Mouse (Mus musculus) neural tube, embryonic 15.5 days (tissue): ENCODE data around the gene Nckipsd. TPM values are rescaled to one million over a fixed set of nuclear protein-coding genes. Genes with fewer than 3 reads are reported as not detected.

ENCODE experiments used
- ATAC-seq: fragments of 200-750 bp; cut with Nextera tagmentation; 2 replicates; pipeline ENCODE4 v1.8.0; 2017; ENCODE audit warnings: mild to moderate bottlenecking, moderate TSS enrichment, moderate library complexity; ENCODE audit not compliant: low FRiP score
- H3K27ac ChIP-seq: fragments of 300-500 bp; sonication (generic); replicated peaks from 2 replicates; pipeline ENCODE4 v1.5.1; 2015; ENCODE audit warnings: mild to moderate bottlenecking, inconsistent platforms
- H3K27me3 ChIP-seq: fragments of 300-500 bp; sonication (generic); replicated peaks from 2 replicates; pipeline ENCODE4 v1.6.1; 2015; ENCODE audit warnings: inconsistent platforms
- H3K36me3 ChIP-seq: fragments of 300-500 bp; sonication (generic); 2 replicates; pipeline ENCODE4 v1.6.1; 2015; ENCODE audit warnings: inconsistent platforms
- H3K4me1 ChIP-seq: fragments of 300-500 bp; sonication (generic); 2 replicates; pipeline ENCODE4 v1.6.1; 2015; ENCODE audit warnings: inconsistent platforms
- H3K4me2 ChIP-seq: fragments of 300-500 bp; sonication (generic); 2 replicates; pipeline ENCODE4 v1.6.1; 2015; ENCODE audit warnings: inconsistent platforms, mild to moderate bottlenecking, moderate library complexity
- H3K4me3 ChIP-seq: fragments of 300-500 bp; sonication (generic); replicated peaks from 2 replicates; pipeline ENCODE4 v1.5.1; 2015; ENCODE audit warnings: mild to moderate bottlenecking, inconsistent platforms
- H3K9ac ChIP-seq: fragments of 300-500 bp; sonication (generic); replicated peaks from 2 replicates; pipeline ENCODE4 v1.6.1; 2015; ENCODE audit warnings: mild to moderate bottlenecking, inconsistent platforms
- H3K9me3 ChIP-seq: fragments of 300-500 bp; sonication (generic); replicated peaks from 2 replicates; pipeline ENCODE4 v1.6.1; 2016; ENCODE audit warnings: inconsistent platforms
- WGBS: fragments of 180-500 bp; shearing (Covaris S2); methylation state at CpG from one replicate; pipeline ENCODE4 v1.1.7; 2015; ENCODE audit warnings: mixed read lengths; 5-methylcytosine and 5-hydroxymethylcytosine counted together
- polyA plus RNA-seq: library from polyadenylated mRNA; unstranded; fragments of >200 nt; fragmentation: Nextera tagmentation; extraction: Ambion mirVana; gene quantifications from 2 replicates; pipeline ENCODE4 v1.2.1, GENCODE M21; 2015

Nckipsd gene
- polyA plus RNA-seq, 1 experiment from 2014 or later: 40.0 TPM

DNA sequence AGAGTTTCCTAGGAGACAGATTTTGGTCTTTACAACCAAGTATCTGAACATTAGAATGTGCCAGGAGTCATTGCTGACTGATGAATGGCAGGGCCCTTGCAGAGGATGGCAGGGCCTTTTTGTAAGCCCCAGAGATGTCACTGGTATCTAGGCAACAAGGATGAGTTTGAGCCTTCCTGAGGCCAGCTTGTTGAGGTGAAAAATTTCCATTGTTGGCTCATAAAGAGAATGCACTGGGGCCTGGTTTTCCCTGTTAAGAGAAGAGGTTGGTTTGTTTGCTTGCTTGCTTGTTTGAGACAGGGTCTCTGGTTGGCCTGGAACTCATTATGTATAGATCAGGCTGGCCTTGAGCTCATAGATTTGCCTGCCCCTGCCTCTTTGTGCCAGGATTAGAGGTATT is 22.8 kb upstream of the Nckipsd start:
- Histone ChIP-seq H3K9me3 (no peaks in the 10 kb centered on the region), H3K27me3 (no peaks in the 10 kb centered on the region), H3K27ac (peak overlapping the region; percentile 30), H3K9ac (peak overlapping the region; percentile 98), H3K36me3 (no peaks in the 10 kb centered on the region), H3K4me1 (peaks cover 66% of the 10 kb centered on the region), H3K4me3 (peak overlapping the region; percentile 86), H3K4me2 (peak overlapping the region; percentile 71)
- ATAC-seq: no peak

DNA sequence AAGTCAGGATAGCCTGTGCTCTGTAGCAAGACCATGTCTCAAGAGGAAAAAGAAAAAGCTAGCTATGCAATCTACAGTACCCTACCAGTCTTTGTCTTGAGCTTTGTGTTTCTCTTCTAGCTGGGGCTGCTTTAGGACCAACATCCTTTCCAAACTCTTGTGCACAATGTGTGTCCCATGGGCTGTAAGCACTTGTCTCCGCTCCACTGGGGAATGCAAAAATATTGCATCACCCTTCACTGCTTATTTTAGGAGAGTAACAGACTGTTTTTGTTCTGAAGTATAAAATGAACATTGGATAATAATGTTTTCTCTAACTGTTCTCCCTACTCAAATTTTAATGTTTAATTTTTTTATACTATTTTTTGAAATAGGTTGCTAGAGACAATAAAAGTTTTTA is 21.7 kb upstream of the Nckipsd start:
- H3K9ac ChIP-seq: no peak overlapping the region
- 86% methylated on average over 1 of the region's 1 CpGs for WGBS

GRCm38 (mm10) chr9:108787080-108787479 is 21.1 kb upstream of the Nckipsd start:
- H3K4me1 ChIP-seq: peaks cover 80% of the 10 kb centered on the region
- WGBS: 82% methylated on average over 2 of the region's 2 CpGs
- ATAC-seq: no peak
- H3K9ac ChIP-seq: no peak overlapping the region
- no peak overlapping the region for H3K27ac ChIP-seq
- peak overlapping the region; percentile 9; the same call in 1 of the 2 replicates for H3K4me3 ChIP-seq
- no peaks in the 10 kb centered on the region for H3K27me3 ChIP-seq
- H3K36me3 ChIP-seq: no peaks in the 10 kb centered on the region
- no peaks in the 10 kb centered on the region for H3K9me3 ChIP-seq
- peak overlapping the region; percentile 71 for H3K4me2 ChIP-seq

More for the DNA sequence above, 21.7 kb upstream of the Nckipsd start:
- ATAC-seq: no peak
- no peaks in the 10 kb centered on the region for H3K27me3 ChIP-seq
- H3K4me2 ChIP-seq: peak overlapping the region; percentile 71
- H3K4me1 ChIP-seq: peaks cover 77% of the 10 kb centered on the region
- no peaks in the 10 kb centered on the region for H3K9me3 ChIP-seq
- no peaks in the 10 kb centered on the region for H3K36me3 ChIP-seq
- peak overlapping the region; percentile 86 for H3K4me3 ChIP-seq
- no peak overlapping the region; the same call in 1 of the 2 replicates for H3K27ac ChIP-seq

DNA sequence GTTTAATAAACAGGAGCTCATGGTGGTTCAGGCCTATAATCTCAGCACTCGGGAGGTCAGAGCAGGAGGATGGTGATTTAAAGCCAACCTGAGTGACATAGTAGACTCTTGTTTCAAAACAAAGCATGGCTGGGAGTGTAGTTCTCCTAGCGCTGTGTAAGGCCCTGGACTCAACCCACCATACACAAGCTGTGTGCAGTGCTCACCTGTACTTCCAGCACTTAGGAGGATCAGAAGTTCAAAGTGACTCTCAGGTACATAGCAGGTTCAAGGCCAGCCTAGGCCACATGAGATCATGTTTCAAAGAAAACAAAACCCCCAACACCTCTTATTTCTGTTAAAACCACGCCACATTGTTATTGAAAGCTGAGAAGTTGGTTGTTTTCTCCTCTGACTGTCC is 19.5 kb upstream of the Nckipsd start:
- peak overlapping the region; percentile 71 for H3K4me2 ChIP-seq
- WGBS: 70% methylated on average over 3 of the region's 3 CpGs
- H3K27ac ChIP-seq: no peak overlapping the region
- no peak overlapping the region for H3K4me3 ChIP-seq
- no peak for ATAC-seq
- H3K9me3 ChIP-seq: no peaks in the 10 kb centered on the region
- peaks cover 84% of the 10 kb centered on the region for H3K4me1 ChIP-seq
- no peak overlapping the region for H3K9ac ChIP-seq
- H3K27me3 ChIP-seq: no peaks in the 10 kb centered on the region
- H3K36me3 ChIP-seq: no peaks in the 10 kb centered on the region

GRCm38 (mm10) chr9:108792307-108792706 is 15.9 kb upstream of the Nckipsd start:
- Histone ChIP-seq H3K9ac (no peak overlapping the region), H3K4me1 (peaks cover 99% of the 10 kb centered on the region), H3K27me3 (no peaks in the 10 kb centered on the region), H3K4me3 (no peak overlapping the region), H3K27ac (no peak overlapping the region), H3K9me3 (no peaks in the 10 kb centered on the region), H3K4me2 (no peak overlapping the region), H3K36me3 (peaks cover 15% of the 10 kb centered on the region)
- no peak for ATAC-seq
- 93% methylated on average over 1 of the region's 1 CpGs for WGBS

GRCm38 (mm10) chr9:108792730-108793129 is 15.4 kb upstream of the Nckipsd start:
- no peak overlapping the region for H3K9ac ChIP-seq
- 40% methylated on average over 3 of the region's 3 CpGs for WGBS
- ATAC-seq: no peak

DNA sequence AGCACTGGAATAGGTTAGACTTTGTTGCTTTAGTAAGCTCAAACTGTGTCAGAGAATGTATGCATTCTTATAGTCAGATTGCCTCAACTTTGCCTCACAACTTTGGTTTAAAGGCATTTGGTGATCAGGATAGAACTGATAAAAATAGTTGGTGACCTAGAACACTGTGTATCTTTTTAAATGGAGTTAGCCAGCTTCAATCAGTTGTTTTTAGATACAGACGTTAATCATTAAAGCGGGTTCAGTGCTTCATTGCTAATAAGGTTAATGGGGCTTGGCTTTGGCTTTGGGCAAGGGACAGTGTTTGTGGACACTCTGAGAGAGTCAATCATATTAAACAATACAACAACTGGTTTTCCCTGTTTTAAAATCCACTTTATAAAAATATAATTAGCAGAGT is 12.9 kb upstream of the Nckipsd start:
- Histone ChIP-seq H3K27me3 (no peaks in the 10 kb centered on the region), H3K4me1 (peaks cover 70% of the 10 kb centered on the region), H3K36me3 (peaks cover 42% of the 10 kb centered on the region), H3K9me3 (no peaks in the 10 kb centered on the region), H3K27ac (no peak overlapping the region), H3K4me3 (no peak overlapping the region), H3K9ac (no peak overlapping the region), H3K4me2 (peak overlapping the region; percentile 4; the same call in 1 of the 2 replicates)
- ATAC-seq: no peak
- 39% methylated on average over 2 of the region's 2 CpGs for WGBS

More at GRCm38 (mm10) chr9:108792730-108793129, 15.4 kb upstream of the Nckipsd start:
- H3K4me3 ChIP-seq: no peak overlapping the region
- peaks cover 19% of the 10 kb centered on the region for H3K36me3 ChIP-seq
- no peaks in the 10 kb centered on the region for H3K9me3 ChIP-seq
- H3K27me3 ChIP-seq: no peaks in the 10 kb centered on the region
- H3K4me1 ChIP-seq: peaks cover 95% of the 10 kb centered on the region
- H3K4me2 ChIP-seq: no peak overlapping the region
- H3K27ac ChIP-seq: no peak overlapping the region

- ATAC-seq: 0 out of 2 replicates have a peak, but pooled peaks have one; percentile 6
- H3K4me2 ChIP-seq: peak overlapping the region; percentile 4; the same call in 1 of the 2 replicates
- H3K27ac ChIP-seq: peak overlapping the region; percentile 15; the same call in 1 of the 2 replicates
- WGBS: 28% methylated on average over 11 of the region's 11 CpGs
- no peak overlapping the region for H3K4me3 ChIP-seq
- H3K4me1 ChIP-seq: peaks cover 65% of the 10 kb centered on the region
- H3K9ac ChIP-seq: no peak overlapping the region
- peaks cover 44% of the 10 kb centered on the region for H3K36me3 ChIP-seq
- H3K9me3 ChIP-seq: no peaks in the 10 kb centered on the region
- H3K27me3 ChIP-seq: no peaks in the 10 kb centered on the region
Observed at GRCm38 (mm10) chr9:108795762-108796161, 12.4 kb upstream of the Nckipsd start.

GRCm38 (mm10) chr9:108796351-108796981 is 11.7 kb upstream of the Nckipsd start:
- Histone ChIP-seq H3K9me3 (no peaks in the 10 kb centered on the region), H3K4me3 (no peak overlapping the region), H3K4me1 (peaks cover 58% of the 10 kb centered on the region), H3K4me2 (peak overlapping the region; percentile 4; the same call in 1 of the 2 replicates), H3K27me3 (no peaks in the 10 kb centered on the region), H3K36me3 (peaks cover 50% of the 10 kb centered on the region), H3K27ac (peak overlapping the region; percentile 15), H3K9ac (no peak overlapping the region)
- 75% methylated on average over 4 of the region's 4 CpGs for WGBS
- ATAC-seq: no peak

- no peak overlapping the region for H3K27ac ChIP-seq
- ATAC-seq: no peak
- H3K4me2 ChIP-seq: no peak overlapping the region
- peaks cover 60% of the 10 kb centered on the region for H3K36me3 ChIP-seq
- H3K27me3 ChIP-seq: no peaks in the 10 kb centered on the region
- whole genome bisulfite sequencing: 93% methylated on average over 7 of the region's 7 CpGs
- no peaks in the 10 kb centered on the region for H3K9me3 ChIP-seq
- H3K4me3 ChIP-seq: no peak overlapping the region
- peaks cover 48% of the 10 kb centered on the region for H3K4me1 ChIP-seq
- H3K9ac ChIP-seq: no peak overlapping the region
Observed at GRCm38 (mm10) chr9:108797477-108797876, 10.7 kb upstream of the Nckipsd start.

- Histone ChIP-seq H3K36me3 (peaks cover 69% of the 10 kb centered on the region), H3K27ac (no peak overlapping the region), H3K4me2 (no peak overlapping the region), H3K9ac (no peak overlapping the region), H3K9me3 (no peaks in the 10 kb centered on the region), H3K4me1 (peaks cover 37% of the 10 kb centered on the region), H3K27me3 (no peaks in the 10 kb centered on the region), H3K4me3 (no peak overlapping the region)
- 88% methylated on average over 5 of the region's 5 CpGs for WGBS
- ATAC-seq: no peak
Observed at GRCm38 (mm10) chr9:108798508-108799075, 9.6 kb upstream of the Nckipsd start.

DNA sequence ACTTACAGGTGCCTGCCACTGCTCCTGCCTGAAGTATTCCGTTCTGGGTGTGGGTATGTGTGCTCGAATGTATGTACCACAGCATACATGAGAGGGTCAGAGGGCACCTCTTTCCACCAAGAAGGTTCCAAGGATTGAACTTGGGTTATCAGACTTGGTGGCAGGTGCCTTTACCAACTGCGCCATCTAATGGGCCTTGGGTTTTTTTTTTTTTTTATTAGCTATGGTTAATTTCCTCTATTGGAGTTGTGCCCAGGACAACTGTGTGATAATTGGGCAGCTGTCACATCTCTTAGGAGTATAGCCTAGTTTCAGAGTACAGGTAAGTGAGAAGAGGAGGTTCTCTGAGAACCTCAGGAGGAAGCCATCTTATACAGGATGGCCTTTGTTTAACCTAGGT is 8.6 kb upstream of the Nckipsd start:
- Histone ChIP-seq H3K4me2 (no peak overlapping the region), H3K36me3 (peaks cover 79% of the 10 kb centered on the region), H3K4me1 (peaks cover 27% of the 10 kb centered on the region), H3K27ac (no peak overlapping the region), H3K4me3 (no peak overlapping the region), H3K9ac (no peak overlapping the region), H3K9me3 (no peaks in the 10 kb centered on the region), H3K27me3 (no peaks in the 10 kb centered on the region)
- WGBS: 85% methylated on average over 3 of the region's 3 CpGs
- no peak for ATAC-seq
